Mouse (Mus musculus) G1E (cell line): ENCODE measurements around the gene Olfr220.

Source experiments
- CTCF ChIP-seq: IDR thresholded peaks from 2 replicates; pipeline ENCODE4 v1.5.1; 2012; ENCODE audit warnings: low read depth, low read length, inconsistent platforms, mixed read lengths
- POLR2AphosphoS5 ChIP-seq: IDR thresholded peaks from 2 replicates; pipeline ENCODE4 v1.6.1; 2012; ENCODE audit warnings: low read depth, low read length, inconsistent platforms; ENCODE audit not compliant: insufficient replicate concordance

DNA sequence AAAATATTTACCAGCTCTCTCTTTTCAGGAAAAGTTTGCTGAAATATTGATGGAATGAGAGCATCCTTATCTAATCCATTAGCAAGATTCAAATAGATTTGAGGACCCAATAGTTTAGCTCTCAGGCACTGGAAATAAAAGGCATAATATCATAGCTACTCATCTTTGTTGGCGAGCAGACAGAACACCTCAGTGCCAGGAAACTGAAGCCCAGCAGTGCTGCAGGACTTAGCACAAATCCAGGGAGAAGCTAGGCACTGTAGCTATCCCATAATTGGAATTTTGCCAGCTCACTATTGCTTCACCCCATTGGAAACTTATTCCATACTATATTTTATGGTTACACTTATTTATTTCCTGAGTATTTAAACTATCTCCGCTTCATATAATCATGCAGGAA is 13.2 kb downstream of the Olfr220 start:
- TF ChIP-seq POLR2AphosphoS5 (no peak), CTCF (no peak)
